Comparison of ENCODE assay signal across 8 mouse cellular contexts in genomic region chr9:44134101-44134850, GRCm38 (mm10). TPM values are rescaled to one million over a fixed set of nuclear protein-coding genes. Genes with fewer than 3 reads are reported as not detected.
DNase-seq lines count a peak whose midpoint lies in the region; ATAC-seq and TF ChIP-seq lines count a peak whose summit lies in the region.

Gene Mcam, plus strand, starts transcription at chr9:44134469.

- no peak for TF ChIP-seq RAD21 in CH12.LX (IDR thresholded peaks at IDR 0.05; ENCODE audit: low read depth, low read length)

- no peaks in the 10 kb centered on the region for H3K79me2 ChIP-seq in CH12.LX (replicated peaks; ENCODE audit: control insufficient read depth, extremely low read depth, insufficient read depth, poor library complexity, severe bottlenecking)

- H3K4me3 ChIP-seq in CH12.LX (replicated peaks in 1 of 3; ENCODE audit: low read depth in 2 of 3, low read length in 2 of 3, poor library complexity in 1 of 3), result peak within 1 kb of the TSS; percentile 13 to 29 (median 25)
- H3K4me3 ChIP-seq in heart, embryonic 10.5 days, result peak within 1 kb of the TSS; percentile 83
- peak within 1 kb of the TSS; percentile 61 for H3K4me3 ChIP-seq in kidney, embryonic 14.5 days (ENCODE audit: low read length)
- H3K4me3 ChIP-seq in liver, embryonic 16.5 days (ENCODE audit: low read depth, low read length), result peak within 1 kb of the TSS; percentile 53

- no peak for TF ChIP-seq POLR2A in CH12.LX (IDR thresholded peaks at IDR 0.05; ENCODE audit: low read depth, low read length)

- no peak for TF ChIP-seq CTCF in CH12.LX (conservative IDR thresholded peaks at IDR 0.05 in 1 of 2, IDR thresholded peaks at IDR 0.05 in 1 of 2; ENCODE audit: low read depth in 2 of 2, low read length in 2 of 2)

- no peak within 1 kb of the TSS for H3K9ac ChIP-seq in CH12.LX (ENCODE audit: insufficient read depth, low read depth)
- H3K9ac ChIP-seq in kidney, embryonic 14.5 days (ENCODE audit: low read depth, low read length), result peak within 1 kb of the TSS; percentile 62
- peak within 1 kb of the TSS; percentile 27 for H3K9ac ChIP-seq in liver, embryonic 16.5 days (ENCODE audit: low read depth, low read length)

- H3K27me3 ChIP-seq in CH12.LX (replicated peaks), result peaks cover 65% of the 10 kb centered on the region
- H3K27me3 ChIP-seq in heart, embryonic 10.5 days (ENCODE audit: insufficient read depth, poor library complexity, severe bottlenecking), result peaks cover 60% of the 10 kb centered on the region
- H3K27me3 ChIP-seq in kidney, embryonic 14.5 days (ENCODE audit: control insufficient read depth, insufficient read depth, low read length), result no peaks in the 10 kb centered on the region
- peaks cover 75% of the 10 kb centered on the region for H3K27me3 ChIP-seq in liver, embryonic 16.5 days (ENCODE audit: control insufficient read depth, insufficient read depth, low read depth, low read length)

- TF ChIP-seq EP300 in CH12.LX (IDR thresholded peaks at IDR 0.05; ENCODE audit: low read length), result no peak

- ATAC-seq in kidney, embryonic 14.5 days (ENCODE audit: low FRiP score, low TSS enrichment), result peak; percentile 21
- 0 out of 2 replicates have a peak, but pooled peaks have one; percentile 7 for ATAC-seq in liver, embryonic 16.5 days (ENCODE audit: low read depth)

- peaks cover 11 to 34% of the 10 kb centered on the region in 2 experiments for H3K4me1 ChIP-seq in CH12.LX (ENCODE audit: control insufficient read depth in 1 of 2, insufficient read depth in 2 of 2)
- H3K4me1 ChIP-seq in heart, embryonic 10.5 days, result peaks cover 71% of the 10 kb centered on the region
- H3K4me1 ChIP-seq in kidney, embryonic 14.5 days (ENCODE audit: control insufficient read depth, insufficient read depth, low read length), result peaks cover 39% of the 10 kb centered on the region
- peaks cover 9% of the 10 kb centered on the region for H3K4me1 ChIP-seq in liver, embryonic 16.5 days (ENCODE audit: control insufficient read depth, low read depth, low read length)

- in situ Hi-C loops in CH12.LX (cut with MboI; ENCODE audit: low pct_ligation_motif_present, low pct_unique_long_range_greater_than_20kb, low sequenced_read_pairs), result no loop called here

- H3K36me3 ChIP-seq in CH12.LX (replicated peaks in 1 of 2; ENCODE audit: control insufficient read depth in 1 of 2, insufficient read depth in 1 of 2, low read length in 1 of 2), result peaks cover 0 to 2% of the 10 kb centered on the region in 2 experiments
- H3K36me3 ChIP-seq in heart, embryonic 10.5 days, result peaks cover 27% of the 10 kb centered on the region
- peaks cover 5% of the 10 kb centered on the region for H3K36me3 ChIP-seq in kidney, embryonic 14.5 days (ENCODE audit: control insufficient read depth, insufficient read depth, low read length)
- no peaks in the 10 kb centered on the region for H3K36me3 ChIP-seq in liver, embryonic 16.5 days (ENCODE audit: control insufficient read depth, insufficient read depth)

- WGBS in heart, embryonic 10.5 days, result 1% methylated on average over 49 of the region's 55 CpGs
- under 1% methylated on average over 39 of the region's 55 CpGs for WGBS in kidney, embryonic 14.5 days
- WGBS in liver, embryonic 16.5 days (ENCODE audit: insufficient replicate concordance), result 1% methylated on average over 49 of the region's 55 CpGs

- no peak within 1 kb of the TSS for H3K27ac ChIP-seq in CH12.LX (ENCODE audit: insufficient read depth, low read depth)
- peak within 1 kb of the TSS; percentile 91 for H3K27ac ChIP-seq in heart, embryonic 10.5 days
- peak within 1 kb of the TSS; percentile 78 for H3K27ac ChIP-seq in kidney, embryonic 14.5 days (ENCODE audit: low read depth, low read length)
- H3K27ac ChIP-seq in liver, embryonic 16.5 days (ENCODE audit: low read length), result no peak within 1 kb of the TSS

- DNase-seq in CH12.LX (ENCODE audit: extremely low read depth), result no peak
- DNase-seq in adrenal gland, adult 18-20 months (ENCODE audit: low spot score in 2 of 2), result peak; percentile 72 to 77
- peak; percentile 69 for DNase-seq in embryo, embryonic 9.5 days (ENCODE audit: extremely low spot score)
- DNase-seq in heart, embryonic 10.5 days (ENCODE audit: low spot score), result peak; percentile 83
- DNase-seq in ovary, postnatal 14 days (ENCODE audit: low spot score), result peak; percentile 71
- no peak for DNase-seq in natural killer cell, adult 2 months (ENCODE audit: low spot score in 2 of 2)

- no peaks in the 10 kb centered on the region for H3K9me3 ChIP-seq in CH12.LX (replicated peaks; ENCODE audit: low read length)
- H3K9me3 ChIP-seq in heart, embryonic 10.5 days, result no peaks in the 10 kb centered on the region
- H3K9me3 ChIP-seq in kidney, embryonic 14.5 days (ENCODE audit: control insufficient read depth, low read length), result no peaks in the 10 kb centered on the region
- no peaks in the 10 kb centered on the region for H3K9me3 ChIP-seq in liver, embryonic 16.5 days (replicated peaks; ENCODE audit: control insufficient read depth, low read length)

- H3K4me2 ChIP-seq in CH12.LX (ENCODE audit: insufficient read depth, low read depth, poor library complexity, severe bottlenecking), result peak within 1 kb of the TSS; percentile 84
- H3K4me2 ChIP-seq in kidney, embryonic 14.5 days (replicated peaks; ENCODE audit: low read depth, low read length), result peak within 1 kb of the TSS; percentile 80
- peak within 1 kb of the TSS; percentile 62 for H3K4me2 ChIP-seq in liver, embryonic 16.5 days (ENCODE audit: low read depth, low read length)

- dilution Hi-C loops in CH12.LX (cut with MboI; ENCODE audit: extremely low pct_ligation_motif_present, extremely low pct_unique_long_range_greater_than_20kb, low sequenced_read_pairs), result no loop called here

TF ChIP-seq in CH12.LX, 34 proteins besides CTCF, POLR2A, EP300 and RAD21:
- TF ChIP-seq TBP (conservative IDR thresholded peaks at IDR 0.05; ENCODE audit: low read depth, low read length) (no peak), ELF1 (IDR thresholded peaks at IDR 0.05; ENCODE audit: low read depth, low read length) (no peak), UBTF (IDR thresholded peaks at IDR 0.05; ENCODE audit: low read depth, low read length) (no peak), NELFE (IDR thresholded peaks at IDR 0.05; ENCODE audit: low read depth, low read length) (no peak), BHLHE40 (IDR thresholded peaks at IDR 0.05; ENCODE audit: low read depth, low read length) (no peak), GABPA (IDR thresholded peaks at IDR 0.05; ENCODE audit: insufficient replicate concordance, low read depth, low read length) (no peak), ZMIZ1 (IDR thresholded peaks at IDR 0.05; ENCODE audit: low read depth, low read length) (no peak), SMC3 (IDR thresholded peaks at IDR 0.05; ENCODE audit: low read depth, low read length) (no peak), MEF2A (IDR thresholded peaks at IDR 0.05; ENCODE audit: borderline replicate concordance, low read depth, low read length) (no peak), CHD1 (IDR thresholded peaks at IDR 0.05; ENCODE audit: low read depth, low read length) (no peak), E2F4 (IDR thresholded peaks at IDR 0.05; ENCODE audit: insufficient replicate concordance, low read depth, low read length) (no peak), ZKSCAN1 (IDR thresholded peaks at IDR 0.05; ENCODE audit: borderline replicate concordance, low read depth, low read length) (no peak), NRF1 (IDR thresholded peaks at IDR 0.05; ENCODE audit: low read depth, low read length) (no peak), TCF12 (IDR thresholded peaks at IDR 0.05; ENCODE audit: low read depth, low read length) (no peak), POLR2AphosphoS2 (IDR thresholded peaks at IDR 0.05; ENCODE audit: low read depth, low read length) (no peak)

RNA-seq across cellular contexts. Expression of gene Mcam, which starts in this region (rescaled TPM):
- total RNA-seq in CH12.LX (2012; rRNA removed), result 0.98 and 1.1 TPM in 2 replicates
- total RNA-seq in CH12.LX (2014; rRNA removed), result 0.56 and 0.73 TPM in 2 replicates
- 0.40 and 0.57 TPM in 2 replicates for polyA plus RNA-seq in CH12.LX (2012; ENCODE audit: insufficient read length, low read depth)
- total RNA-seq in adrenal gland, adult 18-20 months (2021), result 10 to 100 TPM; 24.2 to 90.7 TPM
- 34.6 and 67.0 TPM in 2 replicates for polyA plus RNA-seq in heart, embryonic 10.5 days (2016; fragmentation: Nextera tagmentation; extraction: Ambion mirVana)
- 26.3 and 39.7 TPM in 2 replicates for polyA plus RNA-seq in kidney, embryonic 14.5 days (2014; fragmentation: Nextera tagmentation; extraction: Ambion mirVana)
- polyA plus RNA-seq in liver, embryonic 16.5 days (2015; fragmentation: Nextera tagmentation; extraction: Ambion mirVana), result 4.5 and 5.6 TPM in 2 replicates

Comparison
In these comparisons a context has a peak if more than half of its experiments do, and no peak if none do; other contexts are left out.
1. RNA of gene Mcam (total RNA-seq): 24.2 to 90.7 TPM in adrenal gland, adult 18-20 months; 0.56 to 1.1 TPM in CH12.LX; every median in the first group is over 10 times any median in the second.
2. DNase-seq: peak in adrenal gland, adult 18-20 months (2 of 2), embryo, embryonic 9.5 days (single experiment), heart, embryonic 10.5 days (single experiment) and ovary, postnatal 14 days (single experiment); none in CH12.LX (single experiment) and natural killer cell, adult 2 months (0 of 2).
3. H3K27ac ChIP-seq: peak in heart, embryonic 10.5 days (single experiment) and kidney, embryonic 14.5 days (single experiment); none in CH12.LX (single experiment) and liver, embryonic 16.5 days (single experiment).
4. H3K4me3 ChIP-seq: peak in every context shown above with its lines; median percentile 83 in heart, embryonic 10.5 days; 61 in kidney, embryonic 14.5 days; 53 in liver, embryonic 16.5 days; 25 in CH12.LX.
5. Peak in every context shown above with its lines, with median percentiles within 50 percentile points of each other: H3K4me2 ChIP-seq.